Mouse (Mus musculus): Measurements from ENCODE around the gene Plekhg2.

Gene Plekhg2

DNA sequence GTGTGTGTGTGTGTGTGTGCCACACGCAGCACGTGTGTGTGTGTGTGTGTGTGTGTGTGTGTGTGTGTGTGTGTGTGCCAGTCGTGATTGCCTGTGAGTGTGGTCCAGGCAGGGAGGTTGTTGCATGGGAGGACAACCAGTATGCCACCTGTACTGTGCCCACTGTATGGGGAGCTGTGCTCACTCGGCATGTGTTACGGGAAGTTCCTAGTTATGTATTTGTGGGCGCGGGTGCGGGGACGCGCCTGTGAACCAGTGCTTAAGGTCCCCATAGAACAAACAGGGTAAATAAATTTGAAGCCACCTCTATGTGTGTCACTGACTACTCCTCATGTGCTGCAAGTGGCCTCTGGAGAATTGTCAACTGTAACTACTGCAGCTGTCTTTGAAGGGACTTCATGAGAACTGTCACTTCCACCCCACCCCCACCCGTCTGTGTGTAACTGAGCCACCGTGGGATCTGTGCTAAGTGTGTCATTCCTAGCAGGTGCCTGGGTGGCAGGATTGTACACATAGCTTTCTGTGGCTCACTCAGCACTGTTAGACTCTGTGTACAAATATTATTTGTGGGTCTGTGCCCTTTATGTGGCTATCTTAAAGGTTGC is 10.1 kb upstream of the Plekhg2 start:
- DNase-seq = no peak

GRCm38 (mm10) chr7:28381938-28382337 is 9.5 kb upstream of the Plekhg2 start:
- peak; percentile 97 for DNase-seq

GRCm38 (mm10) chr7:28381017-28381790 is 8.8 kb upstream of the Plekhg2 start:
- DNase-seq = peak; percentile 92

DNA sequence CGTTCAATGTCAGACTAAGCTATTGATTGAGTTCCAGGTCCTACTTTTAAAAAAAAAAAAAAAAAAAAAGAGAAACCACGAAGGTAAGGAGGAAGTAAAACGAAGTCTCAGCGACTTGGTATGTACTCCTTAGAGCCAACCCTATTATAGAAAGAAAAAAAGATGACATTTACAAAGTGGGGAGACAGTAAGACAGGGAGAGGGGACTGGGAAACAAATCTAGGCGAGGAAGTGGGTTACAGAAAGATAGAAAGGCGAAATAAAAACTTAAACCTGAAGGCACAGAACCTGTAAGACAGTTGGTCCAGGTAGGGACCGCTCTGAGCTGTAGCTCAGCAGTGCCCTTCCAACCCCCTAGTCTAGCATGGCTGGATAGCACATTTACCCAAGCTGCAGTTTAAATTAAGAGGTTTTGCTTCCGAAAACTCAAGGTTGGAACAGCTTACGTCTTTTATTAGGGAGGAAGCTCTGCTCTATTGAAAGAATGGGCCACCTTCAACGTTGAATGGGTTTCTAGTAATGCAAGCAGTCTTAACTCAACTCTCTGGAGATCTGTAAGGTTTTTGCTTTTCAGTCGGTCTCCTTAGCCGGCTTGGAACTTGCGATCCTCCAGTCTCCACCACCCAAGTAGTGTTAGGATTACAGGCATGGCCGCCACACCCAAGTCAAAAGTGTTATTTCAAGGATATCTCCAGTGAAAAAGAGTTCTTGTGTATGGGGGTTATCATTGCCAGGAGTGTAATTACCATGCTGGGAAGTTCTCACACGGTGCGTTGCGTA is 8.0 kb upstream of the Plekhg2 start, which contains the start of gene Zfp36:
Gene Zfp36, minus strand, starts transcription at position 17 of the 780 bp plus-strand sequence.
- no peak for DNase-seq

DNA sequence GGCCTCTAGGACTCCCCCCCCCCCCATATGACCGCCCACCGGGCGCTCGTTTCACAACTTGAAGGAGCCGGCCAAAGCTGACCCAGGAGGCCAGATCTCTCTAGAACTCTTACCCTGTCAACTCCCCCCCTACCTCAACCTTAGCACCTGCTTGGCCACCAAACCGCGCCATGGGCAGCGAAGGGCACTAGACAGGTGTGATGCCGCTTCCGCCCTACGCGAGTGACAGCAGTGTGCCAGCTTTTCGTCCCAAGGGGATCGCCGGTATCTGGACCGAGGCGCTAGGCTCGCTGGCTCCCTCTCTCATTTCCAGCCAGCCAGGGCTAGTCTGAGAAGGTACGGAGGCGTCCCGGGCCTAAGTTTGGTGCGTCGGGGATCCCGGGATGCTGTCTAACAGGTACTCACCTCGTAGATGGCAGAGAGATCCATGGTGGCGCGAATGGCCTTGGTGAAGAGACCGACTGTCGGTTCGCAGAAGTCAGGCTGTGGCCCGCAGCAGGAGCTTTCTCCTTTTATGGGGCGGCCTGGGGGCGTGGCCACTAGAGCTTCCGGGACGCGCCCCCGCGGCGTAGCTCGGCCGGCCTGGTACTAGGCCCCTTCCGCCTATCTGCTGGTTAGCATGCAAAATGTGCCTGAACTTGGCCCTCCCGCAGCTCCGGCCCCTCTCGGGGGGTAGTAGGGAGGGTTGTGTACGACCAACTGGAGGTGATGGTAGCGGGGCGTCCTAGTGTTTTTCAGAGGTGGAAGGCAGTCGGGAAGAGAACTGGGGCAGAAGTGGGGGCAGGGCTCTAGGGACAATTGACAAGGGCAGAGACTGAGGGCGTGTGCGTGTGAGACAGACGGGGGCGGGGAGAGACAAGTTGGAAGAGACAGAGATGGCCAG is 6.6 kb upstream of the Plekhg2 start:
- DNase-seq = peak; percentile 97

- DNase-seq = peak; percentile 81
Measured at GRCm38 (mm10) chr7:28378066-28378690, 5.8 kb upstream of the Plekhg2 start.

DNA sequence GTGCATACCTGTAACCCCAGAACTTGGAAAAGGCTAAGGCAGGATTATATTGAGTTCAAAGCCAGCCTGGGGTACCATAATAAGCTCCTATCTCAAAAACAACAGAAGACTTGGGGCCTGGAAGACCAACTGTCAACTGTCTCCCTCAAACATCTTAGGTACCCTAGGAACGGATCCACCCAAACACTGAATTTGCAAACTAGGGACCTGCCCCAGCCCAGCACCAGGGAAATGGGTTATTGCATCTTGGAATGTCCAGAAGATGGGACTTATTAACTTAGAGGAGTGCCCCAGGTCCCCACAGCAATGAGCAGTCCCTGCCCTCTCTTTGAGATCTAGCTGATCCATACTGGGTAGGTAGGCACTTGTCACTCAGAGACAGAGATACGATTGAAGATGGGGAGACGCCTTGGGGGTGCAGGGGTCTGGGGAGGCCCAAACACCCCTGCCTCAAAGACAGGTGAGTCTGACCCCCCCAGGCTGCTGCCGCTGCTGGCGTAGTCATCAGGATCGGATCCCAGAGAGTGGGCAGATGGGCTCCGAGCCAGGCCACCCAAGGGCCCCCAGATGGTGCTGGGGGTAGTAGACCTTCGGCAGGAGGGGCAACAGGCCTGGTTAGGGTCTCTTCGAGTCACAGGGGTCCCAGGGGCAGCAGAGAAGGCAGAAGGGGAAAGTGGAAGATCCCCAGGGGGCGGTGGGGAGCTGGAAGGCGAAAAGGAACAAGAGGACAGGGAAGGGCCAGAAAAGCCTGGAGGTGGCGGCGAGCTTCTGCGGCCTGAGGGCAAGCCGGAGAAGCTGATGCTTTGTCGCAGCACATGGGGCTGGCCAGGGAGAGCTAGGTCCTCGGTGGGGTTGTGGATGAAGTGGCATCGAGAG is 5.0 kb upstream of the Plekhg2 start:
- DNase-seq = peak; percentile 54

DNA sequence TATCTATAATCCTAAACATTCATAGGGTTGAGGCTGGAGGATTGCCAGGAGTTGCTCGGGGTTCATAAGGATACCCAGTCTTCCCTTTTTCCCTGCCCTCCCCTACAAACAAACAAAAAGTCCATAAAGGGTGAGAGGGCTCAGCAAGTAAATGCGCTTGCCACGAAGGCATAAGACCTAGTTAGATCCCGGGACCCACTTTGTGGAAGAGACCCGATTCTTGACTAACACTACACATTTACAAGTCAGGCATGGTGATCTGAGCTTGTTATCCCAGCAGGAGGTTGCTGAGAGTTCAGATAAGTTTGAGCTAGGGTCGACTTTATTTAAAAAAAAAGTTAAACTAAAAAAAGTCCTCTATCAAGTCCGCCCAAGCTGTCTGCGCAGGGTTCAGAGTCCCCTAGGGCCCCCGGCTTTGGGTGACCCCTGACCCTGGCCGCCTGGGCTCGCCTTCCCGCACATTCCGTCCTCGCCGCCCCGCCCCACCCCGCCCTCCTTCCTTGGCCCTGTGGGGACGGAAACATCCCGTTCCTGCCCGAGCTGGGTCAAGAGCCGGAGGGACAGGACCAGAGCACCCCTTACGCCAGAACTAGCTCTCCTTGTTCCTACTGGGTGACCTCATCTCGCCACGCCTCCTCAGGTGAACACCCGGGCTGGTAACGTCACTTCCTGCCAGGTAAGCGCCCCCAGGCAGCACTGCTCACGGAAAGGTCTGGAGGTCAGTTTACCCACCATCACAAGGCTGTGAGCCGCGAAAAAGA is 3.8 kb upstream of the Plekhg2 start:
- peak; percentile 90 for DNase-seq

- DNase-seq = peak; percentile 98
Measured at GRCm38 (mm10) chr7:28375176-28375921, 3.0 kb upstream of the Plekhg2 start.

DNA sequence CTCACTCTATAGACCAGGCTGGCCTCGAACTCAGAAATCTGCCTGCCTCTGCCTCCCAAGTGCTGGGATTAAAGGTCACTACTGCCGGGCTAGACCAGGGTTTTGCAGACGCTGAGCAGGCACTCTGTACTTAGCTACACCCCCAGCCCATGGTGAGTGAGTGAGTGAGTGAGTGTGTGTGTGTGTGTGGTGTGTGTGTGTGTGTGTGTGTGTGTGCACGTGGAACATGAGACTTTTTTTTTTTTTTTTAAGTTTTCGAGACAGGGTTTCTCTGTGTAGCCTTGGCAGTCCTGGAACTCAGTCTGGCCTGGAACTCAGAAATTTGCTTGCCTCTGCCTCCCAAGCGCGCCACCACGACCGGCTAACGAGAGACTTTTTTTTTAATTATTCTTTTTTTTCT is 2.2 kb upstream of the Plekhg2 start:
- no peak for DNase-seq

DNA sequence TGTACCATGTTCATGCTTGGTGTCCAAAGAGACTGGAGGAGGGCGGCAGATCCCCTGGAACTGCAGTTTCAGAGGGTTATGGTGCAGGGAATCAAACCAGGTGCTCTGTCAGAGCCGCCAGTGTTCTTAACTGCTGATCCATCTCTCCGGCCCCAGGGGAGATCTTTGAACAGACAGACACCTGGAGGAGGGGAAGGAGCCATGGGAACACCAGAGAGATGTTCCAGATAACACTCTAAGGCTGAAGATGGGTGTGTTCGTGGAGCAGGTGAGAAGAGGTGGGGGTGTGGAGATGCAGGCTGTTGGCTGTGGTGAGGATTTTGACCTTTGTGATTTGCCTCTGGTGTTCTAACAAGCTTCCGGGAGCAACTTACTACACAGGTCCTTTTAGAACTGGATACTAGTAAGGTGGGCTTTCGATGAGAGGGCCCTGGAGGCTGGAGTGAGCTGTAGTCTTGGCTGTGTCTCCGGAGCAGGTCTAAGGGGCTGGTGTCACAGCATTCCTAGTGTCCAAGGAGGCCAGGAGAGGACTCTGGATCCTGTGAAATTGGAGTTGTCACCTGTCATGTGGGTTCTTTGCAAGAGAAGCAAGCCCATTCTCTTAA is 1.6 kb upstream of the Plekhg2 start:
- no peak for DNase-seq

- peak; percentile 93 for DNase-seq
Measured at GRCm38 (mm10) chr7:28373131-28373581, 757 bp upstream of the Plekhg2 start.

DNA sequence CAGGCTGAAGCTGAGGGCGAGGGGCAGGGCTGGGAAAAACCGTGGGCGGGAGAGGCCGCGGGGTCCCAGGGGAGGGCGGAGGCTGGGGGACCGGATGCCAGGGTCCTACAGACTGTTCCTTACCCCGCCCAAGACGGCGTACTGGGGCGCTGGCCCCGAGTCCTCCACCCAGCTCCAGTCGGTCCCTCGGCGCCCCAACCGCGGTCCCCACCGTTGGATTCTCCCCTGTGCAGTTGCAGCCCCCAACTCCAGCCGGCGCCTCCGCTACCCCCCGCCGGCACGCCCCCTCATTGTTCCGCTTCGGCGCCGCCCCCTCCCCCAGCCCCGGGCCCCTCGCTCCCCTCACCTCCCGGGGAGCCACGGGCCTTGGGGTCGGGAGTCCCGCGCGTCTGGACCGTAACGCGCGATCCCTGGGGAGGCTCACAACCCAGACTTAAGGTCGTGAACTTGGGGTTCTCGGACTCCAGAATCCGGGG is 847 bp downstream of the Plekhg2 start:
- peak; percentile 88 for DNase-seq

- peak; percentile 66 for DNase-seq
Measured at GRCm38 (mm10) chr7:28370977-28371513, 1.4 kb downstream of the Plekhg2 start.

GRCm38 (mm10) chr7:28370051-28370450 is 2.3 kb downstream of the Plekhg2 start:
- no peak for DNase-seq

- DNase-seq = no peak
Measured at GRCm38 (mm10) chr7:28368276-28368920, 4.0 kb downstream of the Plekhg2 start.

GRCm38 (mm10) chr7:28367663-28368275 is 4.6 kb downstream of the Plekhg2 start:
- DNase-seq = no peak

Measured in lung, postnatal 10 days (tissue).